Mouse (Mus musculus): ENCODE data around the gene Kcnq1. TPM values are rescaled to one million over a fixed set of nuclear protein-coding genes. Genes with fewer than 3 reads are reported as not detected.
A peak's percentile ranks its signal among the peaks of the same experiment; 100 is the strongest.

The Kcnq1 gene
- polyA plus RNA-seq, 1 experiment, result 0.54 TPM

DNA sequence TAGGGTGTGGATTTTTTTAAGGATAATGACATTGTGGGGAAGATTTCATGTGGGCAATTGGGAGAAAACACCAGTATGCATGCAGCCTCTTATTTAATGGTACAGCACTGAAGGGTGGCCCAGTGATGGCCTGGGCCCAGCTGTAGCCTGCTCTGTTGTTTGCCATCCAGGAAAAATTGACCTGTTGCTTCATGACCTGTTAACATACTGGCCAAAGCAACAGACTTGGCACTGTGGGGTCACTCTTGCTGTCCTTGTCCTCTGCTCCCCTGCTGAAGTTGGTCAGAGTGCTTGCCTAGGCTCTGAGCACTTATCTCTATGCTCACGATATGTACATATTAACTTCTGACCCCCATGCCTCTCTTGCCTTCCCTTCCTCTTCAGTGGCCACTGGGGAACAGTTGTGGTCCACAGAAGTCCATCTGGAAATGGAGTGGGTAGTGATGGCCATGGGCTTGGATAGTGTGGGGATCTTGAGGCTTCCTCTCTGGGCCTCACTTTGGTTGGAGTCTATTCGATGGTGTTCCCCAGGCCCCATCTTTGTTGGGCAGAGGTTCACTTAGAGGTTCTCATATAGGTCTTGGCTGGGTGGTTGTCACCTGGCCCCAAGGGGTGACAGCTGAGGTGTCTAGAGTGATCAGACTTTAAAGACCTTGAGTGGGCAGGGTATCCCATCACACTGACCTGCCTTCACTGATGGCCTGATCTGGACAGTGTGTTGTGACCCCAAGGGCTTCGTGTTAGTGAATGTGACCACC is 84.0 kb downstream of the Kcnq1 start:
- H3K27ac ChIP-seq (ENCODE audit: insufficient read depth, low read length), result no peak overlapping the region
- no peaks in the 10 kb centered on the region for H3K4me1 ChIP-seq (ENCODE audit: control insufficient read depth, insufficient read depth, low read length)
- H3K4me3 ChIP-seq (replicated peaks; ENCODE audit: insufficient read depth, low read depth, low read length), result no peak overlapping the region
- DNase-seq, result no peak
- 90% methylated on average over 3 of the region's 3 CpGs for WGBS
- TF ChIP-seq CTCF (IDR thresholded peaks at IDR 0.05; ENCODE audit: borderline replicate concordance, insufficient read depth, low read depth, low read length) (no peak), POLR2A (IDR thresholded peaks at IDR 0.05; ENCODE audit: borderline replicate concordance, insufficient read depth, low read length) (no peak)
- no peaks in the 10 kb centered on the region for H3K27me3 ChIP-seq (ENCODE audit: control insufficient read depth, insufficient read depth, low read length)

DNA sequence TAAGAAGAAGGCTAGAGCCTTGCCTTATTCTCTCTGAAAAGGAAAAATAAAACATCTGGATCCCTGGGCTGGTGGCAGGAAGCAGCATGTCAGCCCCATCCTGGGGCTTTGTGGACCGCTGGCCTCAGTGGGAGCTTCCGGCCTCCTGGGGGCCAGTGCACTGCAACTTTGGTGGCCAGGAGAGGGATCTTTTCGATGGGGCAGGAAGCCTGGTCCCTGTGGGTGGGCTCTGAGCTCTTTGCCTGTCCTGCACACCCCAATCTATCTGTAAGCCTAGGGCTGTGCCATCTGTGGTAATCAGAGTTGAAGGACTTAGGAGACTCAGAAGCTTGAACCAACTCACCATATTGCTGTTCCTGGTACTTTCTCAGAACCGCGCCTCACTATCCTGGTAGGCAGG is 84.7 kb downstream of the Kcnq1 start:
- TF ChIP-seq CTCF (IDR thresholded peaks at IDR 0.05; ENCODE audit: borderline replicate concordance, insufficient read depth, low read depth, low read length) (no peak), POLR2A (IDR thresholded peaks at IDR 0.05; ENCODE audit: borderline replicate concordance, insufficient read depth, low read length) (no peak)
- Histone ChIP-seq H3K4me3 (replicated peaks; ENCODE audit: insufficient read depth, low read depth, low read length) (no peak overlapping the region), H3K4me1 (ENCODE audit: control insufficient read depth, insufficient read depth, low read length) (no peaks in the 10 kb centered on the region), H3K27me3 (ENCODE audit: control insufficient read depth, insufficient read depth, low read length) (no peaks in the 10 kb centered on the region), H3K27ac (ENCODE audit: insufficient read depth, low read length) (no peak overlapping the region)
- DNase-seq, result no peak
- 71% methylated on average over 5 of the region's 5 CpGs for WGBS

DNA sequence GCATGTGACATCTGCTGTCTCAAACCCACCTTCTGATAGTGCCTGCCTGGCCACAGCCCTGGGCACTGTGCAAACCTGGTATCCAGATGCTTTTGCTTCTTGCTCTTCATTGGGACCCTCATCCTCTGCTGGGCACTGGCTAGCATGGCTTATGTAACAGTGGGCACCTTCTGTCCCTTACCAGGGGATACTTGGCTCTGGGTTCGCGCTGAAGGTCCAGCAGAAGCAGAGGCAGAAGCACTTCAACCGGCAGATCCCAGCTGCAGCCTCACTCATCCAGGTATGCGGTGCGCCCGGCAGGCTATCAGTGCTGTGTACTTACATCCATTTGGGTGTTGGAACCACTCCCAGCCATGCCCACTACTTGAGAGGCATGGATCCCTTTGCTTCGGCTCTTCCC is 86.2 kb downstream of the Kcnq1 start:
- H3K4me3 ChIP-seq (replicated peaks; ENCODE audit: insufficient read depth, low read depth, low read length), result no peak overlapping the region
- H3K27ac ChIP-seq (ENCODE audit: insufficient read depth, low read length), result no peak overlapping the region
- DNase-seq, result peak in 1 of 2 experiments; percentile 1
- 83% methylated on average over 7 of the region's 7 CpGs for WGBS
- no peaks in the 10 kb centered on the region; the same call in 1 of the 2 replicates for H3K27me3 ChIP-seq (ENCODE audit: control insufficient read depth, insufficient read depth, low read length)
- no peaks in the 10 kb centered on the region for H3K4me1 ChIP-seq (ENCODE audit: control insufficient read depth, insufficient read depth, low read length)
- TF ChIP-seq POLR2A (IDR thresholded peaks at IDR 0.05; ENCODE audit: borderline replicate concordance, insufficient read depth, low read length) (no peak), CTCF (IDR thresholded peaks at IDR 0.05; ENCODE audit: borderline replicate concordance, insufficient read depth, low read depth, low read length) (no peak)

DNA sequence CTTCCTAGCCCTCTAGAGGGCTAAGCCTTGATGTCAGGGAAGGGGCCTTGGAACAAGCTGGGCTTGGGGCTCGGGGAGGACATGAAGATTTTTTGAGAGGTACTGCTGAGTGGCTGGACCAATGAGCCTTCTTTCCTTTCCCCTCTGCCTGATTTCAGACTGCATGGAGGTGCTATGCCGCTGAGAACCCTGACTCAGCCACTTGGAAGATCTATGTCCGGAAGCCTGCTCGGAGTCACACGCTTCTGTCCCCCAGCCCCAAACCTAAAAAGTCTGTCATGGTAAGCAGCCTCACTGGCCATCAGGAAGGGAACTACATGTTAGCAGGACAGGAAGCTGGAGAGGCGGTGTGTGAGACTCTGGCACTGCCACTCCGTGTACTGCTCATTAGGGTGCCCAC is 87.9 kb downstream of the Kcnq1 start:
- WGBS, result 91% methylated on average over 7 of the region's 7 CpGs

DNA sequence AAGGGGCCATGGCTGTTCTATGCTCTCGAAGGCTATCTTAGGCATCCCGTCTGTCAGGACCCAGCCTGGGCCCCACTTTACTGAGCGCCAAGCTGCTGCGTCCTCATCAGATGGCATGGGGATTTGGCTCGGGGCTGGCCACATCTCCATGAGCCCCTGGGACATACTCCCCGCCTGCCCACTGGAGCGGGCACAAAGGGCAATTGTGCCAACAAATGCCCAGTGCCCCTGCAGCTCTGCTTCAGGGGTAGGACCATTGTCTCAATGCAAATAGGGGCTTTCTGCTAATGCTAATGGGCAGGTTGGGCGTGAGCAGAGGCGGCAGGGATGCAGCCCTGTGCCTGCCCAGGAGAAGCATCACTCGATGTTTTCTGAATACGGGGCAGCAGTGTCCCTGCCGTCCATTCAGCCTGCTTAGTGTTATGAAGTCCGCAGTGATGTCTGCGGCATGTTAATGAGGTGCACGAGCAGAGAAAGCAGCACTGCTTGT is 91.8 kb downstream of the Kcnq1 start:
- no peak for TF ChIP-seq CTCF (IDR thresholded peaks at IDR 0.05; ENCODE audit: borderline replicate concordance, insufficient read depth, low read depth, low read length)
- no peak for TF ChIP-seq POLR2A (IDR thresholded peaks at IDR 0.05; ENCODE audit: borderline replicate concordance, insufficient read depth, low read length)
- no peak for DNase-seq
- no peaks in the 10 kb centered on the region; the same call in 1 of the 2 replicates for H3K27me3 ChIP-seq (ENCODE audit: control insufficient read depth, insufficient read depth, low read length)
- H3K4me1 ChIP-seq (ENCODE audit: control insufficient read depth, insufficient read depth, low read length), result no peaks in the 10 kb centered on the region
- H3K27ac ChIP-seq (ENCODE audit: insufficient read depth, low read length), result no peak overlapping the region
- H3K4me3 ChIP-seq (replicated peaks; ENCODE audit: insufficient read depth, low read depth, low read length), result no peak overlapping the region
- WGBS, result 10% methylated on average over 15 of the region's 15 CpGs

More for the DNA sequence above, 87.9 kb downstream of the Kcnq1 start:
- H3K27ac ChIP-seq (ENCODE audit: insufficient read depth, low read length), result no peak overlapping the region
- TF ChIP-seq CTCF (IDR thresholded peaks at IDR 0.05; ENCODE audit: borderline replicate concordance, insufficient read depth, low read depth, low read length) (no peak), POLR2A (IDR thresholded peaks at IDR 0.05; ENCODE audit: borderline replicate concordance, insufficient read depth, low read length) (no peak)
- no peaks in the 10 kb centered on the region for H3K4me1 ChIP-seq (ENCODE audit: control insufficient read depth, insufficient read depth, low read length)
- no peak overlapping the region for H3K4me3 ChIP-seq (replicated peaks; ENCODE audit: insufficient read depth, low read depth, low read length)
- H3K27me3 ChIP-seq (ENCODE audit: control insufficient read depth, insufficient read depth, low read length), result no peaks in the 10 kb centered on the region; the same call in 1 of the 2 replicates
- no peak for DNase-seq

DNA sequence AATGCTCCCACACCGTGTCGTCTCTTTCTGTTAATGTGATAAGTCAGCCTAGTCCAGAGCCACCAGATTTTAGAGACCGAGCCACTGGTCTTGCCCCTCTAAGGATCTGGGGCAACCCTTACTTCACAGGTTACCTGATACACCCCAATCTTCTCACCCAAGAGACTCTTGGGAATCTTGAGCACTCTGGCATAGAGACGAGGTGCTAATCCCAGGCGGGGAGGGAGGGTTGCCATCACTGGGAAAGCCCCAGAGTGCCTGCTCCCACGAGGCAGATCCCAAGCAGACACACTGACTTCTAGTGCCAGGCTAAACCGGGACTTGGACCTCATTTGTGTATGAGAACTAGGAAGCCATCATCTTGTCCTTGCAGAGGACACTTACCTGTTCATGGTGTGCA is 92.3 kb downstream of the Kcnq1 start:
- no peak for DNase-seq
- Histone ChIP-seq H3K4me3 (replicated peaks; ENCODE audit: insufficient read depth, low read depth, low read length) (no peak overlapping the region), H3K4me1 (ENCODE audit: control insufficient read depth, insufficient read depth, low read length) (no peaks in the 10 kb centered on the region), H3K27ac (ENCODE audit: insufficient read depth, low read length) (no peak overlapping the region), H3K27me3 (ENCODE audit: control insufficient read depth, insufficient read depth, low read length) (no peaks in the 10 kb centered on the region; the same call in 1 of the 2 replicates)
- WGBS, result 17% methylated on average over 7 of the region's 7 CpGs
- TF ChIP-seq CTCF (IDR thresholded peaks at IDR 0.05; ENCODE audit: borderline replicate concordance, insufficient read depth, low read depth, low read length), result no peak
- no peak for TF ChIP-seq POLR2A (IDR thresholded peaks at IDR 0.05; ENCODE audit: borderline replicate concordance, insufficient read depth, low read length)

DNA sequence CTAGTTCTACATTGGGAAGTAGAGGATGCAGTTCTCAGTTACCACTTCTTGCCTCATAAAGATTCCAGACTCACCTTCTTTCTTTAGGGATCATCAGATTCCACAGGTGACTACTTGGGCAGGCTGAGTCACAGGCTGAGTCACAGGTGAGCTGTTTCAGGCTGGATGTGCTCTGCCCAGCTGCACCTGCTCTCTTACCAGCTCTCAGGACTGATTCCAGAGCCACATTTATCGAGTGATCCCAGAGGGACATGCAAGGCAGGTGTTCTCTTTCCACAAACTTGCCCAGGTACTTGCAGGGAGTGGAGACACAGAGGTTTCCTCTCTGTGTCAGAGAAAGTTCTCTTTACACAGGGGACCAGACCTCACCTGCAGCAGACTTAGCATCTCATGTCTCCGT is 95.1 kb downstream of the Kcnq1 start:
- Histone ChIP-seq H3K27ac (ENCODE audit: insufficient read depth, low read length) (no peak overlapping the region), H3K4me3 (replicated peaks; ENCODE audit: insufficient read depth, low read depth, low read length) (no peak overlapping the region), H3K4me1 (ENCODE audit: control insufficient read depth, insufficient read depth, low read length) (no peaks in the 10 kb centered on the region), H3K27me3 (ENCODE audit: control insufficient read depth, insufficient read depth, low read length) (no peaks in the 10 kb centered on the region; the same call in 1 of the 2 replicates)
- TF ChIP-seq POLR2A (IDR thresholded peaks at IDR 0.05; ENCODE audit: borderline replicate concordance, insufficient read depth, low read length) (no peak), CTCF (IDR thresholded peaks at IDR 0.05; ENCODE audit: borderline replicate concordance, insufficient read depth, low read depth, low read length) (no peak)
- WGBS, result 89% methylated on average over 2 of the region's 2 CpGs
- DNase-seq, result no peak

DNA sequence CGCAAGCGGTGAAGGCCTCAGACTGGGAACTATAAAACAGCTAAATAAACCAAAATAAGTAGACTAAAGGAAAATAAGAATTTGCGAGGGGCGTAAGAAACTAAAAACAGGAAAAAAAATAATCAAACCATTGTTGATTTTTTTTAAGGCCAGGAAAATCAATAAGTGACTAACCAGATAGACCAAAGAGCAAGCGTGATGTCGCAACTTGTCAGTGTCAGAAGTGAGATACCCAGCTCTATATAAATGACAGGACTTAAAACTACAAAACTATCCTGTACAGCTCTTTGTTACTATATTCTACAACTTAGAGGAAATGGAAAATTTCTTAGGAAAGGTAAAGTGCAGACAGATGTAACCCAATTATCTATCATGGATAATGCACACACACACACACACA is 97.7 kb downstream of the Kcnq1 start:
- DNase-seq, result no peak
- no peak for TF ChIP-seq CTCF (IDR thresholded peaks at IDR 0.05; ENCODE audit: borderline replicate concordance, insufficient read depth, low read depth, low read length)
- Histone ChIP-seq H3K4me1 (ENCODE audit: control insufficient read depth, insufficient read depth, low read length) (no peaks in the 10 kb centered on the region), H3K27me3 (ENCODE audit: control insufficient read depth, insufficient read depth, low read length) (no peaks in the 10 kb centered on the region; the same call in 1 of the 2 replicates), H3K27ac (ENCODE audit: insufficient read depth, low read length) (no peak overlapping the region), H3K4me3 (replicated peaks; ENCODE audit: insufficient read depth, low read depth, low read length) (no peak overlapping the region)
- 98% methylated on average over 6 of the region's 6 CpGs for WGBS
